Mouse (Mus musculus) stomach, embryonic 14.5 days (tissue): ENCODE results near the gene Chmp6. TPM values are rescaled to one million over a fixed set of nuclear protein-coding genes. Genes with fewer than 3 reads are reported as not detected.

Experiments
- ATAC-seq: fragments of 200-750 bp; cut with Nextera tagmentation; 2 replicates; pipeline ENCODE4 v1.8.0; 2017; ENCODE audit warnings: low read depth, moderate TSS enrichment; ENCODE audit not compliant: insufficient number of reproducible peaks, insufficient read depth, low FRiP score
- H3K27ac ChIP-seq: fragments of 300-500 bp; sonication (generic); 2 replicates; pipeline ENCODE4 v1.5.1; 2014; ENCODE audit warnings: mild to moderate bottlenecking, low read length, moderate library complexity, mixed read lengths
- H3K27me3 ChIP-seq: fragments of 300-500 bp; sonication (generic); 2 replicates; pipeline ENCODE4 v1.6.1; 2014; ENCODE audit warnings: low read length, control low read depth, mixed read lengths; ENCODE audit not compliant: control insufficient read depth, insufficient read depth
- H3K36me3 ChIP-seq: fragments of 300-500 bp; sonication (generic); 2 replicates; pipeline ENCODE4 v1.6.1; 2014; ENCODE audit warnings: mild to moderate bottlenecking, control low read depth, low read length, moderate library complexity, mixed read lengths; ENCODE audit not compliant: control insufficient read depth, insufficient read depth
- H3K4me1 ChIP-seq: fragments of 300-500 bp; sonication (generic); 2 replicates; pipeline ENCODE4 v1.6.1; 2014; ENCODE audit warnings: low read length, control low read depth, mixed read lengths; ENCODE audit not compliant: control insufficient read depth, insufficient read depth
- H3K4me2 ChIP-seq: fragments of 300-500 bp; sonication (generic); replicated peaks from 2 replicates; pipeline ENCODE4 v1.6.1; 2014; ENCODE audit warnings: low read depth, low read length, control low read depth
- H3K4me3 ChIP-seq: fragments of 300-500 bp; sonication (generic); 2 replicates; pipeline ENCODE4 v1.5.1; 2014; ENCODE audit warnings: low read depth, low read length, control low read depth
- H3K9ac ChIP-seq: fragments of 300-500 bp; sonication (generic); replicated peaks from 2 replicates; pipeline ENCODE4 v1.6.1; 2014; ENCODE audit warnings: low read depth, mild to moderate bottlenecking, control low read depth, low read length, moderate library complexity, mixed read lengths
- H3K9me3 ChIP-seq: fragments of 300-500 bp; sonication (generic); 2 replicates; pipeline ENCODE4 v1.6.1; 2016; ENCODE audit warnings: low read depth, low read length, control low read depth; ENCODE audit not compliant: control insufficient read depth
- WGBS: fragments of 180-500 bp; shearing (Covaris S2); extraction: QIAGEN DNeasy Blood & Tissue Kit; methylation state at CpG from one replicate; pipeline ENCODE4 v1.1.7; 2014; 5-methylcytosine and 5-hydroxymethylcytosine counted together
- polyA plus RNA-seq: library from polyadenylated mRNA; unstranded; fragments of >200 nt; fragmentation: Nextera tagmentation; extraction: Ambion mirVana; gene quantifications from 2 replicates; pipeline ENCODE4 v1.2.1, GENCODE M21; 2014

Gene Chmp6
- polyA plus RNA-seq: 85.9 and 89.5 TPM in 2 replicates

DNA sequence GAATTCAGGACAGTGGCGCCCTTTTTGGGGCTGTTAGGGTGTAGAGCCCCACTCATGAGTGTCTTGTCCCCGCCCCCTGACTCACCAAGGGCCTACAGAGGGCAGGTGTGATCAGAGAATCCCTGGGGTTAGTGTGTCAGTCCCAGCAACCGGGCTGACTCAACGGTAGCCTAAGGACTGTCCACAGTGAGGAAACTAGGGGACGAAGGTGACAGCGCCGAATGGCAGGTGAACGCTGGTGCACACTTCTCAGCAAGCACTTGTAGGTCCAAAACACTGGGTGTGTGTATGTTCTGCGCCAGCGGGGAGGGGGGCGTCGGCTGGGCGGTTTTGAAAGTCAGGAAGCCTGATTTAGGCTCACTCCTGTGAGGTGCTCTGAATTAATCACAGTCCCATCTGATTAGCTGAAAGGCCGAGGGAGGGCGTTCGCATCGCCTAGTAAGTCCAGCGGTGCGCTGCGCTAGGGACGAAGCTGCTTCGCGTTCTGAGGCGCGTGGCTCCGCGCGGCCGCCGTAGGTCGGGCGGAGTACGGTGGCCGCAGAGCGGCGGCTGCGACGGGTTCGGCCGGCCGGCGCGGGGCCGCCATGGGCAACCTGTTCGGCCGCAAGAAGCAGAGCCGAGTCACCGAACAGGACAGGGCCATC, at the start of gene Chmp6:
Gene Chmp6, plus strand, starts transcription at position 151 of the 644 bp plus-strand sequence.
- Histone ChIP-seq H3K4me3 (peak within 1 kb of the TSS; percentile 91), H3K4me1 (peaks cover 28% of the 10 kb centered on the region), H3K9ac (peak within 1 kb of the TSS; percentile 98), H3K9me3 (no peaks in the 10 kb centered on the region), H3K27me3 (no peaks in the 10 kb centered on the region), H3K27ac (peak within 1 kb of the TSS; percentile 88), H3K4me2 (peak within 1 kb of the TSS; percentile 98), H3K36me3 (peaks cover 17% of the 10 kb centered on the region)
- WGBS: under 1% methylated on average over 48 of the region's 48 CpGs
- peak; percentile 59 for ATAC-seq

DNA sequence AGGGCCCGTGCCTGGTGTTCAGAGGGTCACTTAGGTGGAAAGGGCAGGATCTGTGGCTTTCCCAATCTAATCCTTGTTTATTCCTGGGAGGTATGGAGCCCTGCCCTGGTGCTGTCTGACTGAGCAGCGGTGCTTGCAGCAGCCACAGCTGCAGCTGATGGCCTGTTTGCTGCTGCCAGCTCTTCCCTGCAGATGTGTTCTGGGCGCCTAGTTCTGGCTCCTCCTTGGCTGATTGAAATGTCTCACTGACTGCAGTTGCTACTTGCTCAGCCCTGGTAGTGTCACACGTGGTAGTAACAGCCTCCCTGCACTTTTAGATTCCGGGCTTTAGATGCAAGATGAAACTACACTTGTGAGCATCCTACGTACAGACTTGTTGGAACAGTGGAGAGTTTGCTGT, 46.4 kb upstream of the Chmp6 start:
- Histone ChIP-seq H3K9ac (no peak overlapping the region), H3K27me3 (no peaks in the 10 kb centered on the region), H3K27ac (no peak overlapping the region), H3K36me3 (peaks cover 4% of the 10 kb centered on the region; the same call in 1 of the 2 replicates), H3K4me1 (0 out of 2 replicates have a peak, but pooled peaks cover 3% of the 10 kb centered on the region), H3K9me3 (no peaks in the 10 kb centered on the region), H3K4me3 (no peak overlapping the region), H3K4me2 (no peak overlapping the region)
- 78% methylated on average over 6 of the region's 6 CpGs for WGBS
- no peak for ATAC-seq

DNA sequence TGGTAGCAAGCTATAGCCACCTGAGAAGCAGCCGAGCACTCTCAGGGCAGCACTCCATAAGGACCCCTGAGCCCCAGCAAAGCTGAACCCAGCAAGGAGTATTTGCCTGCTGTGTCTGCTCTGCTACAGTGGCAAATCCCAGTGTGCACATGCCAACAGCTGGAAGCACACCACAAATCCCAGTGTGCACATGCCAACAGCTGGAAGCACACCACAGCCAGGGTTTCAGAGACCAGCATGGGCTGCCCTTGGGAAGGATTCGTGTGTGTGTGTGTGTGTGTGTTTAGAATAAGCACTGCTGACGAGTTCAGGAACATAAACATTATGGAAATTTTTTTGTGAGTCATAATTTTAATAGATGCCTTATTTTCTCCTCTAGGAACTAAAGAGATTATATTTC, 45.1 kb upstream of the Chmp6 start:
- Histone ChIP-seq H3K4me1 (0 out of 2 replicates have a peak, but pooled peaks cover 3% of the 10 kb centered on the region), H3K9me3 (no peaks in the 10 kb centered on the region), H3K4me3 (no peak overlapping the region), H3K36me3 (peaks cover 14% of the 10 kb centered on the region), H3K27me3 (no peaks in the 10 kb centered on the region), H3K27ac (peak overlapping the region; percentile 29; the same call in 1 of the 2 replicates), H3K4me2 (no peak overlapping the region), H3K9ac (no peak overlapping the region)
- no peak for ATAC-seq
- WGBS: 55% methylated on average over 3 of the region's 3 CpGs

- Histone ChIP-seq H3K27me3 (no peaks in the 10 kb centered on the region), H3K4me2 (no peak overlapping the region), H3K27ac (peak overlapping the region; percentile 75), H3K4me1 (0 out of 2 replicates have a peak, but pooled peaks cover 3% of the 10 kb centered on the region), H3K4me3 (no peak overlapping the region), H3K9ac (no peak overlapping the region), H3K9me3 (no peaks in the 10 kb centered on the region), H3K36me3 (peaks cover 14% of the 10 kb centered on the region)
- WGBS: 68% methylated on average over 4 of the region's 4 CpGs
- ATAC-seq: no peak
Measured at GRCm38 (mm10) chr11:119868556-119868955, 44.7 kb upstream of the Chmp6 start.

DNA sequence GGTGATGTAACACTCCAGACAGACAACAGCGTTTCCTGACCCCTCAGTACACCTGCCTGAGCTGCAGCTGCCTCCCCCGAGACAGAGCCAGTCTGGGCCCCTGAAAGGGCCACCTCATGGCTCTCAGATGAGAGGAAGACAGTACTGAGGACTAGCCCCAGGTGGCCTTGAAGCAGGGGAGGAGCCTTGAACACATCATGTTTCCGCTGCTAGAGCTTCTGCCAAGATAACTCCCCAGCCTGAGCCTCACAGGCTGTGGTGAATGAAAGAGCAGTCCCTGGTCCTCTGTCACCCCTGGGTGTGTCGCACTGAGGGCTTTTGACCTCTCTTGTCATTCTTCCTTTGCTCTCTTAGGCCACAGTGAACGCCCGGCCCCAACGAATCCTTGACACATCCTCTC, 42.1 kb upstream of the Chmp6 start:
- no peaks in the 10 kb centered on the region for H3K27me3 ChIP-seq
- ATAC-seq: no peak
- H3K27ac ChIP-seq: no peak overlapping the region
- 0 out of 2 replicates have a peak, but pooled peaks cover 3% of the 10 kb centered on the region for H3K4me1 ChIP-seq
- 87% methylated on average over 7 of the region's 7 CpGs for WGBS
- H3K36me3 ChIP-seq: peaks cover 28% of the 10 kb centered on the region
- H3K4me2 ChIP-seq: no peak overlapping the region
- no peaks in the 10 kb centered on the region for H3K9me3 ChIP-seq
- H3K4me3 ChIP-seq: no peak overlapping the region
- no peak overlapping the region for H3K9ac ChIP-seq

DNA sequence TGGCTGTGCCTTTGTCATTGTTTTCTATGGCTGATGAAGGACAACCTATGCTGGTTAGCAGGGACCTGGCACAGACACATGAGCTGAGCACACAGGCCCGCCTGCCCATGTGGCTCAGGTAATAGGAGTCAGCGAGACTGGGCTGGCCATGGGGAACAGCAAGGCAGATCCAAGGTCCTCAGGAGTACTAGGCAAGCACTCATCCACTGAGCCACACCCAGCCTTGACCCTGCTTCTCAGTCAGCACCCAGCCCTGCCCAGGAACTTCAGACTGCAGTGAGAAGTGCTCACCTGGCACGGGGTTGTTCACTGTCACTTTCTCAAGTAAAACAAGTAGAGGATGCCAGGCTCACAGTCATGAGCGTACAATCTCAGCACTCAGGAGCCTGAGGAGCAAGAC, 39.6 kb upstream of the Chmp6 start:
- no peak for ATAC-seq
- Histone ChIP-seq H3K27me3 (no peaks in the 10 kb centered on the region), H3K36me3 (peaks cover 38% of the 10 kb centered on the region)

GRCm38 (mm10) chr11:119874841-119875240, 38.4 kb upstream of the Chmp6 start:
- Histone ChIP-seq H3K9me3 (no peaks in the 10 kb centered on the region), H3K4me3 (no peak overlapping the region), H3K4me1 (no peaks in the 10 kb centered on the region), H3K9ac (no peak overlapping the region), H3K4me2 (no peak overlapping the region), H3K36me3 (peaks cover 45% of the 10 kb centered on the region), H3K27ac (no peak overlapping the region), H3K27me3 (no peaks in the 10 kb centered on the region)
- 94% methylated on average over 1 of the region's 1 CpGs for WGBS
- ATAC-seq: no peak

More for the DNA sequence above, 39.6 kb upstream of the Chmp6 start:
- no peaks in the 10 kb centered on the region for H3K9me3 ChIP-seq
- H3K27ac ChIP-seq: no peak overlapping the region
- no peaks in the 10 kb centered on the region for H3K4me1 ChIP-seq
- H3K4me2 ChIP-seq: no peak overlapping the region
- WGBS: 96% methylated on average over 4 of the region's 4 CpGs
- H3K4me3 ChIP-seq: no peak overlapping the region
- H3K9ac ChIP-seq: no peak overlapping the region

DNA sequence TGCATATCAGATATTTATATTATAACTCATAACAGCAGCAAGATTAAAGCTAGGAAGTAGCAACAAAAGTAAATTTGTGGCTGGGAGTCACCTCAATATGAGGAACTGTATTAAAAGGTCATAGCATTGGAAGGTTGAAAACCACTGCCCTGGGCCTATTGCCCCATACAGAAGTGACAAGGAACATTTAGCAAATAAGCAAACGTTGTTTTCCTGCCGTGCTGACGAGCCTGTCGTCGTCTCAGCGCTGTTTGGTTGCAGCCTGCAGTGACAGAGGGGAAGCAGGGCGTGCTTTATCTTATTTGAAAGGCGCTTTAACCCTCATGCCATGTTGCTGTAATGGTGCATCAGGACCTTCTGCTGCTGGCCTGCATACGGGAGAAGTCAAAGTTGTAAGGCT, 37.6 kb upstream of the Chmp6 start:
- H3K4me2 ChIP-seq: no peak overlapping the region
- H3K9me3 ChIP-seq: no peaks in the 10 kb centered on the region
- no peaks in the 10 kb centered on the region for H3K4me1 ChIP-seq
- no peak overlapping the region for H3K27ac ChIP-seq
- no peak overlapping the region for H3K9ac ChIP-seq
- 83% methylated on average over 9 of the region's 9 CpGs for WGBS
- H3K4me3 ChIP-seq: no peak overlapping the region
- ATAC-seq: no peak
- no peaks in the 10 kb centered on the region for H3K27me3 ChIP-seq
- H3K36me3 ChIP-seq: peaks cover 46% of the 10 kb centered on the region

DNA sequence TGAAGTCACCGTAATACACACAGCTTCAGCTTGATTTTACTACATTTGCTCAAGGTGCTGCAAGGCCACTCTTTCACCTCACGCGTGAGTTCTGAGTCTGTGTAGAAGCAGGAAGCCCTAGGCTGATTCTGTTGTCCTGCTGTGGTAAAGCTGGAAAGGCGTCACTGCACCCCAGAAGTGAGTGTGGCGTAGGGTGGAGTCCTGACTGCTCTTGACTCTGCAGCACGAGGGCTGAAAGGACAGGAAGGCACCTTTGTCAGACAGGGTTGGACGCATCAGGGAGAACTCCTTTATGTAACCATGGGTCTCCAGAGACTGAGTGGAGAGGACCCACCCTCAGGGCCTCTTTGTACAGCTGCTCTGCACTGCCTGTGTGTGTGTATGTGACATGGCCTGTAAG, 36.1 kb upstream of the Chmp6 start:
- H3K36me3 ChIP-seq: peaks cover 39% of the 10 kb centered on the region
- ATAC-seq: no peak
- H3K4me3 ChIP-seq: no peak overlapping the region
- no peak overlapping the region for H3K9ac ChIP-seq
- no peaks in the 10 kb centered on the region for H3K9me3 ChIP-seq
- WGBS: 90% methylated on average over 7 of the region's 7 CpGs
- H3K4me2 ChIP-seq: no peak overlapping the region
- no peaks in the 10 kb centered on the region for H3K27me3 ChIP-seq
- H3K4me1 ChIP-seq: no peaks in the 10 kb centered on the region
- no peak overlapping the region for H3K27ac ChIP-seq
